Mouse (Mus musculus): ENCODE measurements around the gene Tmem82.

GRCm38 (mm10) chr4:141649244-141649643 is 30.8 kb upstream of the Tmem82 start:
- no peak for TF ChIP-seq ZC3H11A (IDR thresholded peaks at IDR 0.05; ENCODE audit: borderline replicate concordance, low read depth, low read length)
- no peak for TF ChIP-seq MAFK (IDR thresholded peaks at IDR 0.05; ENCODE audit: insufficient read depth, low read depth, low read length)
- TF ChIP-seq CHD2 (IDR thresholded peaks at IDR 0.05; ENCODE audit: low read depth, low read length) = no peak
- no peak for TF ChIP-seq ZNF384 (IDR thresholded peaks at IDR 0.05; ENCODE audit: low read depth, low read length)
- TF ChIP-seq HCFC1 (IDR thresholded peaks at IDR 0.05; ENCODE audit: borderline replicate concordance, insufficient read depth, low read length) = no peak
